Mouse (Mus musculus): ENCODE measurements at regions not wholly inside any gene's neighbourhood (a gene's known extent, or its start where the extent isn't known, plus 50 kb on each side); places are given as distances from the start of the nearest gene placed in this dataset.
A peak's percentile ranks its signal among the peaks of the same experiment; 100 is the strongest.

DNA sequence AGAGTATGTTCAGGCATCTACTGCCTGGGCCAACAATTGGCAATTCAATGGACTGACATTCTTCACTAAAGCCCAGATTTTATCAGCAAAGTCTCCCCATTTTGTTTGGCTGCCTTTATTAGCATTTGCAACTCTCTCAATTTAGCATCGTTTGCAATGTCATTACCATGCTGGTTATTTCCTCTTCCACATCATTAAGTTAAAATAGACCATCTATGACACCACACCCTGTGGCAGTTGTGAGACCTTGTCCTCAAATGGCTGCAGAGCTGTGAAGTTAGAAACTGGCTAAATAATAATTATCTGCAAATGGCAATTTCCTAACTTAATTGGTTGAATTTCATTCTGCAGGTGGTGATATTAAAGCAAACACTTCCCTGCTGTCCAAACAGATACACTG, 381.8 kb downstream of the H2al1n start:
- ATAC-seq (ENCODE audit: insufficient number of reproducible peaks, low FRiP score, low TSS enrichment) = no peak

DNA sequence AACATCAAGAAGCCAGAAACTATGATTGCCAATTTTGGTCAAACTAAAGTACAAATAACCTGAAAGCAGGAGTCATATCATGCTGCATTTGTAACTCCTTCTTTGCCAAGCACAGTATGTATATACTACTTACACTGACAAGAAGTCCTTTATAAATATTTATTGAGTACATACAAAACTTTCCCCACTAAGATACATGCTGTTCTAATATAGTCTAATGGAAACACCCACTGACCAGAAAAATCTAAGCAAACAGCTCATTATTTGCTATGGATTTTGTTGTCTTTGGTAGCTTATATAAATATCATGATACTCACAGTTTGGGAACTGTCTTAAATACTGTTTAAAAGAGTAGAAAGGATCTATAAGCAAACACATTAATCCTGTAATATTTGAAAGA, 385.9 kb downstream of the H2al1n start:
- ATAC-seq (ENCODE audit: insufficient number of reproducible peaks, low FRiP score, low TSS enrichment) = no peak

DNA sequence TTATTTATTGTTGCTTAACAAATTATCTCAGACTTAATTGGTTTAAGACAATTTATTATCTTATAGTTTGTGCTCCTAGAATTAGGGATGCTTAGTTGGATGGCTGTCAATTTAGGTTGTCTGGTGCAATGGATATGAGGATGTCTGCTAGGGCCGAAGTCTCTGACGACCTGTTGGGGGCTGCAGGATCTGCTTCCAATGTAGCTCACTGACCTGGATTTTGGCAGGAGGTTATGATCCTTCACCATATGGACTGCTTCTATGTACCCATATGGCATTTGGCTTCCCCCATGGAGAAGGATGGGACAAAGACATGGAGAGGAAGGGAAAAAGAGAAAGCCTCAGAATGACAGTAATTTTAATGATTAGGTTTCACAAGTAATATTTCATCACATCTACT, 391.0 kb downstream of the H2al1n start:
- ATAC-seq (ENCODE audit: insufficient number of reproducible peaks, low FRiP score, low TSS enrichment) = peak; percentile 98

DNA sequence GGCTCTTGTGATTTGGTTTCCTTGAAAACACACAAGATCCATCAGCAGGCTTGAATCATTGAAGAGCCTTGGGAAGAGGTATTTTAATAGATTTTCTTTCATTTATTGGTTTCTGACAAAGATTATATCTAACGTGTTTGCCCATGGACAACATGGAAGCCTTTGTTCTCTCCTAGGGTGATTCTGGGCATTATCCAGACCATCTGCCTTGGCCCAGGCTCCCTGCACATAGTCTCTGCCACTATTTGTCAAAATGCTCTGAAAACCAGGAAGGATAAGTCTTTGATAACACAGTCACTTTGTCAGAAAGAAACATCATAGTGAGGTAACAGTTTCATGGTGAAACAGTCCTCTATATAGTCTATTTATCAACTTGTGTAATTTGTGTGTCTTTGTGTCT, 398.2 kb downstream of the H2al1n start:
- ATAC-seq (ENCODE audit: insufficient number of reproducible peaks, low FRiP score, low TSS enrichment) = peak; percentile 94

DNA sequence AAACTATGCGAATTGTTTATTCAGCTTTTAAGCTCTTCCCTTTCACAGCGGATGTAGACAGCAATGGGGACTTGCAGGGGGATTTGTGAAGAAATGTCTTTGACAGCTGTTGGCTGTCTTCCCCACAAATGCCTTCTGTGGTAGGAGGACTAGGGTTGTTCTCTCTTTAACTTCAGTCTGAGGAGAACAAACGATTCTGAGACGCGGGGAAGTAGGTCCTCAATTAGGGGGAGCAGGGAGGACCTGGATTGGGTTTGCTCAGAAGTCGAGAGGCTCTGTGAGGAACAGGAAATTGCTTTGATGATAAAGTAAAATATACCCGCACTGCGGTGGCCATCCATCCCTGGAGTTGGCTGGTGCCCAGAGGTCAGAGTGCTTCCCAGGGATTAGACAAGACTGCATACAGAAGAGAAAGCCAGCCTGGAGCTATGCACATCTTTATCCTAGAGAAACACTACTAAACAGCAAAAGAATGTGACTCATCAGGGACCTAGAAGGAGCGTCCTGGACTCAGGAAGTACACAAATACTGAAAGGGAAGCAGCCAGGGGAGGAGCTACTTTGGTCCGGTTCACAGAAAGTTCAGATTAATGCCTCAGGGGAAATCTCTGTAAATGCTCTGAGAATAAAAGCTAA, 417.4 kb downstream of the H2al1n start:
- ATAC-seq (ENCODE audit: insufficient number of reproducible peaks, low FRiP score, low TSS enrichment) = no peak

DNA sequence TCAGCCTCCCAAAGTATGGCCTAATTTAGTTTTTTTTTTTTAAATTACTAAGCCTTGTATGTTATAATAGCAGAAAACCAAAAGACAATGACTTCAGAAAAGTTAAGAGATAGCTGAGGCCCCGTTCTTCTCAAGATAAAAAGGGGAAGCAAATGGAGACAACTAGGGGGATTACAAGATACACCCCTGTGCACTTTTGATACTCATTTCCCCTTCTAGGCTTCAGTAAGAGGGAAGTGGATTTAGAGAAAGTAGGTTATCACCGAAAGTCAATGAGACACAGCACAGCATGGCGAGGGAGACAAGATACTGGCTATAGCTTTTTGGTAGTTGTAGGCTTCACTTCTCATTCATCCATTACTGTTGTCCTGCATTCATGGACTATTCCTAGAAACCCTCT, 428.4 kb downstream of the H2al1n start:
- ATAC-seq (ENCODE audit: insufficient number of reproducible peaks, low FRiP score, low TSS enrichment) = no peak

DNA sequence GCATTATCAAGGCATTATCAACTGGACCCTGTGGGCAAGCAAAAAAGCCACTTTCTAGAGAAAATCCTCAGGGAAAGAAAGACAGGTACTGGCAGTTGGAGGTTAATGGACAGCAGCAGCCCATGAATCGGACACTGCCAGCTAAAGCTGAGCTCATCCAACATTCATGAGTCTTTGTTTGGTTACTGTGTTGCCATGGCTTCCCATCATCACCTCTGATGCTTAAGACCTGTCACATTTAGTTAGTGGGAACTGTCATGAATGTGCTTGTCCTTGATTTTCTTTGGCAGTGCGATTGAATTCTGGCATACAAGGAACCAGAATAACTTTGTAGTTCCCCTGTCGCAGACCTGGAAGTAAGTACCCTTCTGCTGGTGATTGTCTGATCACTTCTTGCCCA, 453.9 kb downstream of the H2al1n start:
- ATAC-seq (ENCODE audit: insufficient number of reproducible peaks, low FRiP score, low TSS enrichment) = no peak

DNA sequence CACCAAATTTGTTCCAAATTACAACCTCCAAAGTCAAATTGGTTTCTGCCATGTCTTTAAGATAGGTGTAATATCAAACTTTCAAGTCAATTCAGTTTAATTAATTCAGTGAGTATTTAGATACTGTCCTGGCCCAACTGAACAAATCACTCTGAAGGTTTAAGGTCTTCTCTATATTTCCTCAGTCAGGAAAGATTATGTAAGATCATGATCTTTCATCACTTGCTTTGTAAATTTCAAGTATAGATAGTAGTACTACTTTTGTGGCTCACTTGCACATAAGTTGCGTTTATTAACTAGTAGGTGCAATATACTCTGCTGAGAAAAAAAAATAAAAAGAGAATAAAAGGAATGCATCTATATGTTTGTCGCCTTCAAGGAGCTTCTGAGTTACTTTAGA, 485.4 kb downstream of the H2al1n start:
- no peak for ATAC-seq (ENCODE audit: insufficient number of reproducible peaks, low FRiP score, low TSS enrichment)

DNA sequence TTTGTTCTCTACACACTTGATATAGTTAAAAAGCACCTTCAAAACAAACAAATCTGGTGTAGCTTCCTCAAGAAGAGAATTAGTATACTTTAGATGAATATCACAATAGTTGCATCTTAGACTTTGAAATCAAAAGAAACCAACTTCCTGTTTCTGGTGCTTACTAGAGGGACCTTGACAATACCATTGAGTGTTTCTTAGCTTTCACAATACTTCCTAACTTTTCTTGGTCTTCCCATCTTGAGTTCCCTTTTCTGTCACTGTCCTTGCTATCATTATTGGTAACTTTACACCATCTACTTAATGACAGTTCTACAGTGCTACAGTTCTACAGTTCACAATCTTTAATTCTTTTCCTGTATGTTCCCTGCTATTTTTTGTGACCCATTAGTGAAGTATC, 528.1 kb downstream of the H2al1n start:
- ATAC-seq (ENCODE audit: insufficient number of reproducible peaks, low FRiP score, low TSS enrichment) = no peak

Measured in cerebellum, adult (tissue).